Mouse (Mus musculus): ENCODE measurements around the gene Ccl4.

- TF ChIP-seq TAL1 (conservative IDR thresholded peaks at IDR 0.05; ENCODE audit: low read depth, low read length), result no peak
- TF ChIP-seq CTCF (IDR thresholded peaks at IDR 0.05; ENCODE audit: low read depth, low read length), result no peak
- no peak for TF ChIP-seq POLR2AphosphoS5 (IDR thresholded peaks at IDR 0.05; ENCODE audit: insufficient replicate concordance, low read depth, low read length)
Observed at GRCm38 (mm10) chr11:83708715-83709114, 46.3 kb downstream of the Ccl4 start, which contains the start of gene Wfdc18.

Data from G1E (cell line).